Mouse (Mus musculus) liver, adult 2 months (tissue): Measurements from ENCODE around the gene Prdm15. TPM values are rescaled to one million over a fixed set of nuclear protein-coding genes. Genes with fewer than 3 reads are reported as not detected.

Source experiments
- DNase-seq: peaks from one replicate; pipeline ENCODE4 v3.0.0-alpha.2; 2011; ENCODE audit warnings: low read depth, low spot score; ENCODE audit errors: extremely low read depth
- H3K27ac ChIP-seq: fragments of 200-500 bp; replicated peaks from 2 replicates; pipeline ENCODE4 v1.5.1; 2012; ENCODE audit warnings: low read depth, mild to moderate bottlenecking, control low read depth, inconsistent platforms, low read length; ENCODE audit not compliant: insufficient read depth
- H3K27me3 ChIP-seq: fragments of 200-500 bp; 2 replicates; pipeline ENCODE4 v1.6.1; 2012; ENCODE audit warnings: mild to moderate bottlenecking, moderate library complexity, low read length, inconsistent platforms; ENCODE audit not compliant: control insufficient read depth, insufficient read depth
- H3K36me3 ChIP-seq: fragments of 200-500 bp; 2 replicates; pipeline ENCODE4 v1.6.1; 2012; ENCODE audit warnings: low read length, inconsistent platforms; ENCODE audit not compliant: control insufficient read depth, insufficient read depth
- H3K4me1 ChIP-seq: fragments of 200-500 bp; 2 replicates; pipeline ENCODE4 v1.6.1; 2011; ENCODE audit warnings: low read length; ENCODE audit not compliant: control insufficient read depth, insufficient read depth
- H3K4me3 ChIP-seq: fragments of 200-500 bp; 2 replicates; pipeline ENCODE4 v1.5.1; 2011; ENCODE audit warnings: low read depth, mild to moderate bottlenecking, control low read depth, low read length, moderate library complexity; ENCODE audit not compliant: insufficient read depth
- H3K79me2 ChIP-seq: fragments of 200-500 bp; 2 replicates; pipeline ENCODE4 v1.6.1; 2012; ENCODE audit warnings: inconsistent platforms, mild to moderate bottlenecking, low read length, moderate library complexity; ENCODE audit not compliant: control insufficient read depth, insufficient read depth
- H3K9ac ChIP-seq: fragments of 200-500 bp; 2 replicates; pipeline ENCODE4 v1.6.1; 2012; ENCODE audit warnings: low read depth, mild to moderate bottlenecking, control low read depth, inconsistent platforms, low read length
- CTCF ChIP-seq: fragments of 200-500 bp; IDR thresholded peaks from 2 replicates; pipeline ENCODE4 v1.5.1; 2011; ENCODE audit warnings: low read depth, low read length, control low read depth
- POLR2A ChIP-seq: fragments of 200-500 bp; IDR thresholded peaks from 2 replicates; pipeline ENCODE4 v1.6.1; 2011; ENCODE audit warnings: low read length, control low read depth; ENCODE audit not compliant: insufficient read depth; ENCODE audit errors: extremely low read depth
- WGBS: fragments of 180-500 bp; shearing (Covaris S2); methylation state at CpG from one replicate; pipeline ENCODE4 v1.1.7; 2018; 5-methylcytosine and 5-hydroxymethylcytosine counted together
- polyA plus RNA-seq: library from polyadenylated mRNA; depleted of rRNA; stranded (reverse); fragments of >200 nt; gene quantifications from 2 replicates; pipeline ENCODE4 v1.2.3, GENCODE M21; 2012
- total RNA-seq: library from RNA; depleted of rRNA; stranded (reverse); fragments of >200 nt; gene quantifications from 2 replicates; pipeline ENCODE4 v1.2.3, GENCODE M21; 2014

The Prdm15 gene
- total and polyA plus RNA-seq, 2 experiments = 3.0 to 6.2 TPM

- H3K27ac ChIP-seq = no peak overlapping the region
- 95% methylated on average over 1 of the region's 1 CpGs for WGBS
- H3K79me2 ChIP-seq = no peaks in the 10 kb centered on the region
- TF ChIP-seq CTCF (peak; percentile 42), POLR2A (no peak)
- DNase-seq = peak; percentile 56
- no peaks in the 10 kb centered on the region for H3K27me3 ChIP-seq
- no peaks in the 10 kb centered on the region for H3K4me1 ChIP-seq
- H3K36me3 ChIP-seq = peaks cover 83% of the 10 kb centered on the region
- H3K4me3 ChIP-seq = no peak overlapping the region
- no peak overlapping the region for H3K9ac ChIP-seq
Observed at GRCm38 (mm10) chr16:97879134-97879533, 27.5 kb upstream of the Prdm15 start.

GRCm38 (mm10) chr16:97877502-97877901 is 25.9 kb upstream of the Prdm15 start:
- no peak for DNase-seq
- no peak overlapping the region for H3K27ac ChIP-seq
- no peak overlapping the region for H3K4me3 ChIP-seq
- peaks cover 84% of the 10 kb centered on the region for H3K36me3 ChIP-seq
- WGBS = 92% methylated on average over 3 of the region's 3 CpGs
- no peaks in the 10 kb centered on the region for H3K79me2 ChIP-seq
- H3K27me3 ChIP-seq = no peaks in the 10 kb centered on the region
- H3K9ac ChIP-seq = no peak overlapping the region
- TF ChIP-seq POLR2A (no peak), CTCF (no peak)
- H3K4me1 ChIP-seq = no peaks in the 10 kb centered on the region

- no peak overlapping the region for H3K27ac ChIP-seq
- peaks cover 78% of the 10 kb centered on the region for H3K36me3 ChIP-seq
- no peak overlapping the region for H3K4me3 ChIP-seq
- 93% methylated on average over 4 of the region's 4 CpGs for WGBS
- DNase-seq = no peak
- TF ChIP-seq POLR2A (no peak), CTCF (no peak)
- H3K4me1 ChIP-seq = no peaks in the 10 kb centered on the region
- H3K79me2 ChIP-seq = no peaks in the 10 kb centered on the region
- H3K9ac ChIP-seq = no peak overlapping the region
- no peaks in the 10 kb centered on the region for H3K27me3 ChIP-seq
Observed at GRCm38 (mm10) chr16:97875101-97875500, 23.5 kb upstream of the Prdm15 start.

GRCm38 (mm10) chr16:97874376-97874775 is 22.7 kb upstream of the Prdm15 start:
- Histone ChIP-seq H3K27ac (no peak overlapping the region), H3K4me1 (no peaks in the 10 kb centered on the region), H3K36me3 (peaks cover 78% of the 10 kb centered on the region), H3K79me2 (no peaks in the 10 kb centered on the region), H3K9ac (no peak overlapping the region), H3K27me3 (no peaks in the 10 kb centered on the region), H3K4me3 (no peak overlapping the region)
- DNase-seq = no peak
- TF ChIP-seq POLR2A (no peak), CTCF (no peak)
- 78% methylated on average over 1 of the region's 1 CpGs for WGBS

- H3K27me3 ChIP-seq = no peaks in the 10 kb centered on the region
- 72% methylated on average over 5 of the region's 5 CpGs for WGBS
Observed at GRCm38 (mm10) chr16:97872657-97873056, 21.0 kb upstream of the Prdm15 start.

GRCm38 (mm10) chr16:97869193-97870102 is 17.8 kb upstream of the Prdm15 start:
- no peak for TF ChIP-seq POLR2A
- no peak for TF ChIP-seq CTCF
- no peaks in the 10 kb centered on the region for H3K27me3 ChIP-seq
- peaks cover 71% of the 10 kb centered on the region for H3K36me3 ChIP-seq
- no peaks in the 10 kb centered on the region for H3K79me2 ChIP-seq
- WGBS = 82% methylated on average over 6 of the region's 6 CpGs
- no peak for DNase-seq
- no peaks in the 10 kb centered on the region for H3K4me1 ChIP-seq
- H3K9ac ChIP-seq = no peak overlapping the region
- no peak overlapping the region for H3K27ac ChIP-seq
- no peak overlapping the region for H3K4me3 ChIP-seq

More at GRCm38 (mm10) chr16:97872657-97873056, 21.0 kb upstream of the Prdm15 start:
- H3K27ac ChIP-seq = no peak overlapping the region
- no peak overlapping the region for H3K9ac ChIP-seq
- H3K4me3 ChIP-seq = no peak overlapping the region
- DNase-seq = no peak
- H3K79me2 ChIP-seq = no peaks in the 10 kb centered on the region
- peaks cover 76% of the 10 kb centered on the region for H3K36me3 ChIP-seq
- TF ChIP-seq POLR2A (no peak), CTCF (no peak)
- no peaks in the 10 kb centered on the region for H3K4me1 ChIP-seq
